Mouse (Mus musculus): ENCODE measurements around the gene Ldhal6b.

DNA sequence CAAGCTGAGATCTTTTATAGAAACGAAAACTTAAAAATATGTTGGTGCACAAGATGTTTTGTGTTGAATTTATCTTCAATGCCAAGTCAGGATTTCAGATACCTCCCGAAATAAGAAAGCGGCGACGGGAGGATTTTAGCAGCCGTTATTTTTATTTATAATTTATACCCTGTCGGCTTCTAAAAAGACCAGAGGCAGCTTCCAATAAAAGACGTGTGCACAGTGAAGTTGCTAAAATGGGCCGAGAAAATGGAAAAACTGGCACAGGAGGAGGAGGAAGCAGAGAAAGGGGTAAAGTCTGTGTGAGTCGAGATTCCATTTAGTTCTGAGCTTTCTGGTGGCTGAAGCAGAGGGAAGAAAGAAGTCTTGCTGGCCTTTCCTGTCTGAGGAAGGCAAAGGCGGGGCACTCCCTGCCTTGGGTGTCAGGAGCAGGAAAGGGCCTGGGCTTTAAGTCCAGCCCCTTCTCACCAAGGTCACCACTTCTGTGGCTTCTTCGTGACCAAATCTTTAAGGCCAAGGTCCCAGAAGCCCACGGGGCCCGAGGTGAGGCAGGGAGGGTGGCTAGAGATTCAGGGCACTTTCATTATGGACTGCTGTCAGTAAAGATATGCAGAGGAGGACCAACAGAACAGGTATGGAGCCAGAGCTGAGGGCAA is 18.0 kb downstream of the Ldhal6b start:
- no peak for TF ChIP-seq CTCF (IDR thresholded peaks at IDR 0.05; ENCODE audit: borderline replicate concordance, insufficient read depth, low read depth, low read length)
- TF ChIP-seq POLR2A (IDR thresholded peaks at IDR 0.05; ENCODE audit: borderline replicate concordance, insufficient read depth, low read length) = no peak
